Mouse (Mus musculus): ENCODE measurements around the gene Cx3cl1. TPM values are rescaled to one million over a fixed set of nuclear protein-coding genes. Genes with fewer than 3 reads are reported as not detected.

Gene Cx3cl1
- 20.6 and 27.3 TPM in 2 replicates for polyA plus RNA-seq (2012; rRNA removed)

DNA sequence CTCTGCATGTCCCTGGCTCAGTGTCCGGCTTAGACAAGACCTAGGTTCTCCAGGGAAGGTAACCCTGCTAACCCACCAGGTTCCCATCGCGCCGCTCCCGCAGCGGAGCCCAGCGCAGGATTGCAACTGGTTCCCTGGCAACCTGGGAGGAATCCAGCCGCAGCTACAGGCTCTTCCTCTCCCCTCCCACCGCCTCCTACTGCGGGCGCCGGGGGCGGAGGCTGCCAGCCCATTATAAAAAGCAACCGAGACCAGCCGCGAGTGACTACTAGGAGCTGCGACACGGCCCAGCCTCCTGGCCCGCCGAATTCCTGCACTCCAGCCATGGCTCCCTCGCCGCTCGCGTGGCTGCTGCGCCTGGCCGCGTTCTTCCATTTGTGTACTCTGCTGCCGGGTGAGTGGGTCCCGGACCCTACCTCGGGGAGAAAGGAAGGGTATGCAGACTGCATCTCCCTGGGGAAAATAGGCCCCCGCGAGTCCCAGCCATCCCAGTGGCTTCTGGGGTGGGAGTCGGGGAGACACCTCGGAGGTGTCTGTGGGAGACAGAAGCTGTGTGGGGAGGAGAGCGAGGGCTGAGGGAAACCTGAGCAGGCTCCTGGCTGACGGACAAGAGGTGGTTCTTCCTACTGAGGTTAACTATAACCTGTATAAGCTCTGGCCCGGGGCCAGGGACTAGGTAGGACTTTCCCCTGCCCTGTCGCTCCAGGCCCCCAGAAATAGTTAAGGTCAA lies at the start of gene Cx3cl1:
Cx3cl1 (plus strand) TSS at position 69 of the 730 bp plus-strand sequence.
- peak; percentile 70 for DNase-seq (ENCODE audit: low spot score)

DNA sequence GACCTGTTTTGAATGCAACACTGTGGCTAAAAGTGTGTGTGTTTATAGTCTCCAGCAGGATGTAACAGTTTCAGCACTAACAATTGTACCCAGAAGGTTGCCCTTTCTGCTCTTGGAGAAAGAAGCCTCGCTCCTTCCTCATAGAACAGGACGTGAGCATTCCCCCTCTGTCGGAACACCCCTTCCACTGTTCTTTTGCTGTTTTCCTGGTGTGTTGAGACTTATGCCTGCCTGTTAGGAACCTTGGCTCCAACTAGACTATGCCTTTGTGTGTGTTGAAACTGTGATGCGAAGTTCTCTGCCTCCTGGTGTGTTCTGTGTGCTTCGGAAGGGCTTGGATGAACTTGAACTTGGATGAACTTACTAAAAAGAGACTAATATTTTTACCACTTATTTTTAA lies 45.8 kb upstream of the Cx3cl1 start:
- DNase-seq (ENCODE audit: low spot score) = no peak

DNA sequence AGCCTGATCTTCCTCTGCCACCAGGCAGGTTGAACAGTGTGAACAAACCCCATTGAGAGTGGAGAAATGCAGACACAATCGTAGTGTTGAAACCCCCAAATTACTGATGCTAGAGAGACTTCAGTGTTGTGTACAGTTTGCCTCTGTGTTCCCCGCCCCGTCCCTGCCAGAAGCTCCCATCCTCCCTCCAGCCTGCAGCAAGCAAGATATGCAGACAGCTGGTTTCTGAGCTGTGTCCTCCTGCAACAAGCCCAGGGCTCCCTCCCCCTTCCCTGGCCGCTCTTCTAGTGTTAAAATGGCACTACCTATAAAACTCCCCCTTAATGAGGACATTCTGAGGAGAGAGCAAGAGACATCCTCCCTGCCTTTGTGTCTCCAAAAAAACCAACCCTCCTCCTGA lies 42.5 kb upstream of the Cx3cl1 start:
- DNase-seq (ENCODE audit: low spot score) = no peak

DNA sequence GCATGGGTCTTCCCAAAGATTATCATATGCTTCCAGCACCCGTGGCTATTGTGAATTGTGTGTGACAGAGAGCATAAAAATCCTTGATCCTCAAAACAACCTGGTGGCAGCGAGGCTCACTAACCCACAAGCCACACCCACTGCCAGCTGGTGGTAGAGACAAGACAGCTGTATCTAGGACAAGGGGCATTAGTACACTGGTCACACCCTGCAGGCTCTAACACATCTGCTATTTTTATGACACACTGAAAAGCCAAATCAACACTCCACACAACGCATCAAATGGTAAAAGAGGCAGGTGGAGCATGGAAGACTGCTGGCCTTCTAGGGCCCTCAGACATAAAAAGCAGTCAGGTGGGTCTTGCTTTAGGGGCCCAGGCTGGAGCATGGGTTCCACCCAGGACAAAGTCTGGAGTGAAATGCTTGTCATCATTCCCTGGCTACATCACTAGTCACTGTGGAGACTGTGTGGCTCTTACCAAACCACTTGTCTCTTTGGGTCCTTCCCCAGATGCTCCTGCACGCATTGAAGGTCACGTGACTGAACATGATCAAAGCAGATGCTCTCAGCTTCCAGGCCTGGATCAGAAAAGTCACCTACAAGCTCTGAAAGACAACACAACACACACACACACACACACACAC lies 37.9 kb upstream of the Cx3cl1 start:
- no peak for DNase-seq (ENCODE audit: low spot score)

DNA sequence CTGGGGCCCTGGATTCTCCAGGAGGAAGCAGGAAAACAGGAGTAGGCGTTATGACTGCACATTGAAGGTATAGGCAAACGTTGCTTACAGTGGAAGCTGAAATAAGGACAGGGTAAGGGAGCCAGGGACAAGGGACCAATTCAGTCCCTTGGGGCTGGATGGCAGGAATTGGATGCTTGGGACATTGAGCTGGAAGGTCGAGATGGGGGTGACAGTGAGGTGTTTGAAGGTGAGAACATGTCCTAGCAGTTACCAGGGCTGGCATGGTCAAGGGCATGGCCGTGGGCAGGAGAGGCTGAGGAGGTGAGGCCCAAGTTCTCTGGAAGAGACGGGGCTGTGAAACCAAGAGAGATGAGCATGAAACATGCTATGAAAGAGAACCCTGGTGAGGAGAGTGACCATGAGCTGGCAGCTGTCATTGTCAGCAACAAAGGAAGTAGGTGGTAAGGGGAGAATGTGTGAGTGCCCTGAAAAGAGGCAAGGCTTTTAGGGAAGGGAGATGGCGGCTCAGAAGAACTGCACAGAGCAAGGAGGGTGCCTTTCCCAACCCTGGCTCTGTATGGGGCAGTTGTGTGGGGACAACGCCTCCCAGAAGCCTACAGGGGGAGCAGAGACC lies 37.0 kb upstream of the Cx3cl1 start:
- DNase-seq (ENCODE audit: low spot score) = no peak

DNA sequence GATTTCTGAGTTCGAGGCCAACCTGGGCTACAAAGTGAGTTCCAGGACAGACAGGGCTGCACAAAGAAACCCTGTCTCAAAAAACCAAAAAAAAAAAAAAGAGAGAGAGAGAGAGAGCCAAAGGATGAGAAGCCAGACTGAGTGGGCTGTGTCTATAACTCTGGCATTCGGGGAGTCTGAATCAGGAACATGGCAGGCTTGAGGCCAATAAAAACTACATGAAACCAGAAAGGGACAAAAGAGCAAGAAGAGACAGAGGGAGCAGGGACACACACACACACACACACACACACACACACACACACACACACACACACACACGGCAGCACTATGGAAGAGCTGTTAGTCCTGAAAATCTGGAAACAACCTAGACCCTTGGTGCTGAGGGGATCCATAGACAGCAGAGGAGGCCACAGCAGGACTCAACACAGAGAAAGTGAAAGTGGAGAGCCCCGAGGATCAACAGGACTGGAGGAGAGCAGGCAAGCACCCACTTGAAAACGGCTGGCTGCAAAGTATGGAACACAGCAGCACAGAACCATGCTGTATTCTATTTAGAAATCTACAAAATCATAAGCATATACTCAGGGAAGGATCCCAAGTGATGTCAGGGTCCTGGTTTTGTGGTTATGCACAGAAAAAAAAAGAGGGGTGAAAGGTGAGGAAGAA lies 36.2 kb upstream of the Cx3cl1 start:
- no peak for DNase-seq (ENCODE audit: low spot score)

DNA sequence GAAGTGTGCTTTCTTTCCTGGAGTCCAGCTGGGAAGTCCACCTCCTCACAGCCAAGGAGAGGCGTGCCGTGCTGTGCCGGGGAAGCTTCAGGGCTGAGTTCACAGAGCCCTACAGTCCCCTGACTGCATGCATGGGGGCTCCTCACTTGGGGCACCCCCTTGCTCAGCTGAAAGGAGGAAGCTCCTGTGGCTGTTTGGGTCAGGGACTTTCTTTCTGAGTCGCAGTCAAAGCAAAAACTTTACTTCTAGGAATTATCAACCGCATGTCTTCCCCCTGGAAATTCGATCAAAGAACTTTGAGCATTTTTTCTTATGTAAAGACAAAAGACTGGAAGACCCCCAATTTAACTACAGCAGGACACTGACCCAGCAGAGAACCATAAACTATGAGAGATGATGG lies 32.0 kb upstream of the Cx3cl1 start:
- DNase-seq (ENCODE audit: low spot score) = no peak

DNA sequence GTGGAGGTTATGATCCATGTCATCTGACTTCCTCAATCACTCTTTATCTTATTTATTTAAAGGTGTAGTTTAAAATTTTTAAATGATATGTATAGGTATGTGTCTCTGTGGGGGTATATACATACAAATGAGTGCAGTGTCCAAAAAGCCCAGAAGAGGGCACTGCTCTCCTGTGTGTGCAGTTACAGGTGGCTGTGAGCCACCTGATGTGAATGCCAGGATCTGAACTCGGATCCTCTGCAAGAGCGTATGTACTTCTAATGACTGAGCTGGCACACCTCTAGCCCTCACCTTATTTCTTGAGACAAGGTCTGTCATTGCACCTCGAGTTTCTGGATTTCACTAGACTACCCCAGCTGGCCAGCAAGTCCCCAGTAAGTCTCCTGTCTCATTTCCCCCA lies 31.2 kb upstream of the Cx3cl1 start:
- no peak for DNase-seq (ENCODE audit: low spot score)

DNA sequence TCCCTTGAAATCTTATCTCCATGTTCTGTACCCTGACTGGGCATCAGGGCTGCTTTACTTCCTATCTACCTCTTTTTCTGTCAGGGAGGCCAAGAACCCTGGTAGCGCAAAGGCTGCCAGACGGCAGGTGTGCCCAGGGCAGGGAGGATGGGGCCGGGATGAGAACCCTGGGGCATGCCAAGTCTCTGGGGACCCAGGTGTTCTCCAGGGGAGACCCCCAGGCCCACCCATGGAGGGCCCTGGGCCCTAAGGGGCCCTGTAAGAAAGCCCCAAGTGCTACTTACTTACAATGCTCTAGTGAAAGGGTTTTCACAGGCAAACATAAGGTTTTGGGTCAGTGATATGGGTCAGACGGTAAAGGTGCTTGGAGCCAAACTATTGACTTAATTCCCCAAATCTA lies 30.1 kb upstream of the Cx3cl1 start:
- no peak for DNase-seq (ENCODE audit: low spot score)

DNA sequence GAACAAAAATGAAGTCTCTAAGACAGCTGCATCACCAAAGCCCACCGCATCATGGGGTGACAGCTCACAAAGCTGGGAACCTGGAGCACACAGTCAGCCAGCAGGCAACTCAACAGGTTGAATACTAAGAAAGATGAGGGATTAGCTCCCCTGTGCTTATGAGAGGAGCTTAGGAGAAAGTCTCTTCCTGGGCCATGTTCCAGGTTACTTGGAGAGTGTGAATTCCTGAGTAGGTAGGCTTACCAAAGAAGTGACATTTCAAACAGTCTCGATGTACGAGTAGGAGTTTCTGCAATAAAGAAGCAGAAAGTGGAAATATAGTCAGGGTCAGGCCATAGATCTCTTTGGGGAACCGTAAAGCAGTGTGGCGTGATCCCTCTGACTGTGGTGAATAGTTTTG lies 27.3 kb upstream of the Cx3cl1 start:
- DNase-seq (ENCODE audit: low spot score) = no peak

DNA sequence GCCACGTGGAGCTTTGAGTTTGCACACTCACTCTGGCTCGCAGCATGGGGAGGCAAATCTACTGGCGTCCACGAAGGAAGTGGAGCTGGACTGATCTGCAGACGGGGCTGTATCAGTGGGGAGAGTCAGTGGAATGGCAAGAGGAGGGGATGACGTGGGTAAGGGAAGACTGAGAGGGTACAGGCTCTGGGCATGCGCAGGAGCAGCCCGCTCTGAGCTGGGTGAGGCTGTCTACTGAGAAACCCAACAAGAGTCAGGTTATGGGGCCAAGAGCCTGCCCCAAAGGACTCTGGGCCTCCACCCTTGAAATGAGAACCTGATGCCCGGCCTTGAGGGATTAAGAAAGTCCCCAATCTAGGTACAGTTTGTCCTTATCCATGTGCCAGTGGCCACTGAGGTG lies 26.8 kb upstream of the Cx3cl1 start:
- no peak for DNase-seq (ENCODE audit: low spot score)

DNA sequence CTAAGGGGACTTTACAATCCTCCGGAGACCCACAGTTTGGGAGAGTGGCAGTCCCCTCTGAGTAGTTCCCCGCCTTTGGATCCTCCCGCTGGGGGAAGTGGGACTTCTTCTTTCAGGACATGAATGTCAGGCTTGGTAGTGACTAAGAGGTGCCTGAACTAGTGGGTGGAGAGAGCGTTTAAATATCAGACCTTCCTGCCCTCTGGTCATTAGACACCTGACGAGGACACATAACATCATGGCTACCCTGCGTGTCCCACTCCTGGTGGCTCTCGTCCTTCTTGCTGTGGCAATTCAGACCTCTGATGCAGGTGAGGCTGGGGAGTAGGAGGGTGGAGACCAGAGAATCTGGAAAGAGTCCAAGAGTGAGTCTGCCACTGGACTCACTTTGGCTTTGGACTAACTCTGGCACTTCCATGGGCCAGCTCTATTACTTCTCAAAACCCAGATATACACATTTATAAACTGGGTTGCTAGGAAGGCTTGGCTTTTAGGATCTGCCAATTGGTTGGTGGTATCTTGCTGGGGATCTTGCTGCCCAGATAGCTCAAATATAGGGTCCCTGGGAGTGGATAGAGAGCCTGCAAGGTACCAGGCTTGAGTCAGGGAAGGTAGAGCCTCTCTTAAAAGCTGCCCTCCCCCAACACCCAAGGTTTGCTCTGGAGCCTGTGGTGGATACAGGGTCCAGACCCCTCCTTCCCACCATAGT lies 26.2 kb upstream of the Cx3cl1 start, which contains the start of gene Ccl22:
Ccl22 (plus strand) TSS at position 115 of the 709 bp plus-strand sequence.
- DNase-seq (ENCODE audit: low spot score) = no peak

DNA sequence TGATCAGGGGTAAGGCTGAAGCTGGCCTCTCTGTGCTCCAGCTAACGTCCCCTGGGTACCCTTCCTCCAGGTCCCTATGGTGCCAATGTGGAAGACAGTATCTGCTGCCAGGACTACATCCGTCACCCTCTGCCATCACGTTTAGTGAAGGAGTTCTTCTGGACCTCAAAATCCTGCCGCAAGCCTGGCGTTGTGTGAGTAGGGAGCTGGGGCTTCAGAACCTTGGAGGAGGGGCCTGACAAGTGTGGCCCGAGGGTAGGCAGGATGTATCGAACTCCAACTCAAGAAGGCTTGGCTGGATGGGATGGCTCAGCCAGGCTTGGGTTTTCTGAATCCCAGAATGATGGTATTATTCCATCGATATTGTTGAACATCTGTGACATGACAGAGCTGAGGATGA lies 25.0 kb upstream of the Cx3cl1 start:
- no peak for DNase-seq (ENCODE audit: low spot score)

DNA sequence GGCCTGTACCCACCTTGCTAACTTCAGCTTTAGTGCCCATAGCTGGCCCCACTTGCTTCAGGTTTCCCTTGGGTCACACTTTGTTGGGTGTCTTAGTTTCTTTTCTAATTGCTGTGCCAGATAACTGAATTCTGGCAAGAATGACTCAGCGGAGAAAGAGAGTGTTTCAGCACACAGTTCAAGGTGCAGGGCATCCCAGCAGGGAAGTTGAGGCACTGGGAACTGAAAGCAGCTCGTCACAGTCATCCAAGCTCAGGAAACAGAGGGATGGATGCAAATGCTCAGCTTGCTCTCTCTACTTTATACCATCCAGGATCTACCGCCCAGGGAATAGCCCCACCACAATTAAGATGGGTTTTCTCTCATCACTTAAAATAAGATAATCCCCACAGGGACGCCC lies 23.4 kb upstream of the Cx3cl1 start:
- no peak for DNase-seq (ENCODE audit: low spot score)

DNA sequence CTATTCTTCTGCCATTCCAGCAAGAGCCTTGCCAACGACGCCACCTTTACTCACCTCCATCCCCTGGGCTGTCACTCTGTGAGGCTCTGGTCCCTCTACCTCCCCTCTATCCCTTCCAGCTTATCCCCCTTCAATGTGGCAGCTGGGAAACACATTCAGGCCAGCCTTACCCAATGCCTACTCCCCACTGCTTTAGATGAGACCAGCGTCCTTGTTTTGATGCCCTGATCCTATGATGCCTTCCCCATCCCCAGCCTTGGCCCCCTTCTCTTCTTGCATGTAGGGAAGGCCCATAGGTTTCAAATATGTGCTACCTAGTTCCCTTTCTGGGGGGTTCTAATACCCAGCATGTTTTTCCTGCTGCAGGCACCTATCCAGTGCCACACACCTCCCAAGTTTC lies 21.9 kb upstream of the Cx3cl1 start:
- DNase-seq (ENCODE audit: low spot score) = no peak

DNA sequence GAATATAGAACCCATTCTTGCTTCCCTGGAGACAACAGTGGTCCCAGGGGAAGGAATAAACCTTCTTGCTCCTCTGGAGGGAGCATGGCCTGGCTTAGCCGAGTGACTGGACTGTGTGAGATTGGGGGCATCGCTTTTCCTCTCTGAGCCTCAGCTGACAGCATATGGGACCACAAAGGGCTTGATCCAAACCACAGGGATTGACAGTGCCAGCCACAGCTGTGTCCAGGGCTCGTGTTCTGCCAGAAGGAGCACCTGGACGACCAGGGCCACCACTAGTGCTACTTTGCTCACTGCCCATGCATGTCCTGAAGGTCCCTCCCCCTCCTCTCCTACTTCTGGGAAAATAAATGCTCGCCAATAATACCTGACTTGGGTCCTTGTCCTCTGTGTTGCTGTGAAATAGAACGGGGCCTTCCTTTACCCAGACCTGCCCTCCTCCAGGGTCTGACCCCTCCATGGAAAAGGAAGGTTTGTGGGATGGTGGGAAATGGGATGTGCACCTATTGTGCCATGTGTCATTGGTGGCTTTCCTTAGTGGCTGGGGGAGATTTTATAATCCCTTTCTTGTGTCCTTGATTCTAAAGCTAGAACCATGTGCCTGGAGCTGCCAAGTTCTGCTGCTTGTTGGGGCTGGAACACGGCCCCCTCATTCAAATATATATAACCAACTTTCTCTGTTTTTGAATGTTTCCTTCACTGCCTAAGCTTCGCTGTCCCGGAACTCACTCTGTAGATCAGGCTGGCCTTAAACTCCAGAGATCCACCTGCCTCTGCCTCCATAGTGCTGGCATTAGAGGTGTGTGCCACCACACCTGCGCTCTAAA lies 20.6 kb upstream of the Cx3cl1 start:
- DNase-seq (ENCODE audit: low spot score) = no peak

DNA sequence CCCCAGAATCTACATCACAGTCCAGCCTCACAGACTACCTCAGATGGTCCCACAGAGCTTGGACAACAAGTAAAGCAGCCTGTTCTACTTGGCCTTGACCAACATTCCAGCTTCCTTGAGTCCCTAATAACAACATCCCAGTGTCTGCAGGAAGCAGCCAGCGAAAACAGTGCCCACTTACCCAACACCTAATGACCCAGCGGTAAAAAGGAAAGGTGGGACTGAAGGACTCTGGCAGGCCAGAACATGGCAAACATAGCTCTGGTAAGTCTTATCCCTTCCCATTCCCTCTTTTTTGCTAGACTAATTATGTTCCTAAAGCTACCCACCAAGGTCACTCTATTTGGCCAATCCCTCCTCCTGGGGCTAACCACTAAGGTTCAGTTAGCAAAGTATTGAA lies 17.8 kb upstream of the Cx3cl1 start:
- DNase-seq (ENCODE audit: low spot score) = no peak

DNA sequence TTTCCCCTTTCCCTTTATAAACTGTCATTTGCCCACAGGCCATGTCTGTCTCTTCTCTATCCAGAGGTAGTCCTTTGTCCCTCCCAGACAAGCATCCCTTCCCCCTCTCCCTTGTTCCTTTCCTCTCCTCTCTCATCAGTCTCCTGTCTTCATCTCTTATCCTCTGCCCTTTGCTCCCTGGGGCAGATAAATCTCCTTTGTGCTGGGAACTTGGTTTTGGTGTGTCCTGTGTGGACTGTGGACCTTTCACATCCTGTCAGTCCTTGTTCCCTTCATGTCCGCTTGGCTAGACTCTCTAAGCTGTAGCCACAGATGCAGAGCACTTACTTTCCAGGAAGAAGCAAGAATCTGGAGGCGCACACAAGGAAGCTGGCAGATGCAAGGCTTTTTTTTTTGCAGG lies 17.3 kb upstream of the Cx3cl1 start:
- DNase-seq (ENCODE audit: low spot score) = no peak

DNA sequence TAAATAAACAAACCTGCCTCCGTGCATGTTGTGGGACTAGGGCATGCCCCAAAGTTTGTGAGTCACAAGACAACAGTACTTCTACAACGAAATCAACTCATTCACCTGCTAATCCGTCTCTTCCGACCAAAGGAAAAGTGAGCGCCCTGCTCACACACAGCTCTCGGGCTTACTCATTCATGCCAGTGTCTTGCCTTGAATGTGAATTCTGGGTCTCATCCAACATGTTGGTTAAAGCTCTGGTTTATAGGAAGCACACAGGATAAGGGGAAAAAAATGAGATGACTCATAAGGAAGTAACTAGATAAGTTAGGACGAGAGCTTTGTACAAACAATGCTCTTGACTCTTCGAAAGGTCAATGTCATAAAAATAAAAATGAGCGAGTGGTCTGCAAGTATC lies 4.8 kb upstream of the Cx3cl1 start:
- DNase-seq (ENCODE audit: low spot score) = no peak

DNA sequence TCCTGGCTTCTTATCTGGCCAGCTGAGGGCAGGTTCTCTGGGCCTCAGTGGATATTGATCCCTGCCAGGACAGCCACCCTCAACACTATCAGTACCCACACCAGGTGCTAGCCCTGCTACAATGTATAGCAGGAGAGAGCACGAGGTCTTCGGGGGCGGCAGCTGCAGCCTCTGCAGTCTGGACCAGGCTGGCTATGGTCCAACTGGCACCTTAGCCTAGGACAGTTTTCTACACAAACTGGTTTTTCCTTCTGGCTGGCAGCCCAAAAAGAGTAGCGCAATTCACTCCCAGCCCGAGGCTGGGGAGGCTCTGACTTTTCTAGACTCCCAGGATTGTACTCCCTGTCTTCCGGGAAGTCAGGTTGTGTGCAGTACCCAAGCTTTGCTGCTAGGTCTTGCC lies 864 bp upstream of the Cx3cl1 start:
- peak; percentile 41 for DNase-seq (ENCODE audit: low spot score)

DNA sequence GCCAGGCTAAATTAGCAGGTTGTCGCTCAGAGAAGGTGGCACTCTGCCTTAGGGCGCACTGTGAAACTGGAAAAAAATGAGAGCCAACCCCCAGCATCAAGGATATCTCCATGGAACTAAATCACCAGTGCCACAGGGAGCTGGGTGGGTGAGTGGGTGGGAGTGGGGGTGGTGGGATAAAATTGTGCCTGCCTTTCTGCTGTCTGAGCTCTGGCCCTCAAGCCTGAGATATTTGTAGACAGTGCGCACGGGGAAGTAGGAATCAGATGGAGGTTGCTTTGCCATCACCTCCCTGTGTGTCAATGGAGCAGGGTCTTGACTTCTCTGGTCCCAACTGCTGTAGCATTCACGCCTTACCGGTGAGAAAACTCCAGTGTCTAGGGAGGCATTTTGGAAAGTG lies 1.2 kb downstream of the Cx3cl1 start:
- DNase-seq (ENCODE audit: low spot score) = no peak
